Mouse (Mus musculus): ENCODE data around the gene Gcnt2. TPM values are rescaled to one million over a fixed set of nuclear protein-coding genes. Genes with fewer than 3 reads are reported as not detected.
"Not testable (repeated sequence)": the region's sequence is repeated elsewhere in the genome, so short reads cannot be mapped to it uniquely, and the experiment has no call there.

The Gcnt2 gene
- polyA plus RNA-seq, 1 experiment from 2014 or later, result 2.1 TPM

- Histone ChIP-seq H3K27ac (no peak overlapping the region), H3K9ac (no peak overlapping the region), H3K4me2 (replicated peaks) (no peak overlapping the region), H3K4me3 (no peak overlapping the region), H3K27me3 (no peaks in the 10 kb centered on the region; the same call in 1 of the 2 replicates), H3K4me1 (peaks cover 14% of the 10 kb centered on the region), H3K9me3 (0 out of 2 replicates have a peak, but pooled peaks cover 4% of the 10 kb centered on the region), H3K36me3 (no peaks in the 10 kb centered on the region)
- WGBS, result 82% methylated on average over 4 of the region's 4 CpGs
- ATAC-seq (ENCODE audit: low FRiP score, low read depth), result no peak
Measured at GRCm38 (mm10) chr13:40877589-40877988, 18.0 kb downstream of the Gcnt2 start.

DNA sequence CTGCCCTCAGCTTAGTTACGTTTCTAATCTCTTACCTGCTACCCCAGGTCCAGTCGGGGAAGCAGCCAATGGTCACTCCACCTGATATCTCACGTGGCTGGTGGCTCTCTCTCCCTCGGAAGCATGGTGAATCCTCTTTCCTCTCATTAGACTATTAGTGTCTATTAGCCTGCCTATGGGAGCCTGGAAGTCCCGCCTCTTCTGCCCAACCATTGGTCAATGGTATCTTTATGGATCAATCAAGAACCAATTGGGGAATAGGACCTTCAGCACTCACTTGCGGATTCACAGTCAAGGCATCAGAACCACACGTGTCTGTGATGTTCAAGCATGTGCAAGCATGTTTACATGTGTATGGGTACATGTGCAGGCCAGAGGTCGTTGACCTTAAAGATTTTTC, 21.0 kb downstream of the Gcnt2 start:
- Histone ChIP-seq H3K4me1 (peaks cover 5% of the 10 kb centered on the region), H3K9ac (no peak overlapping the region), H3K36me3 (no peaks in the 10 kb centered on the region), H3K27ac (no peak overlapping the region), H3K9me3 (no peaks in the 10 kb centered on the region), H3K4me2 (replicated peaks) (no peak overlapping the region), H3K4me3 (no peak overlapping the region), H3K27me3 (no peaks in the 10 kb centered on the region; the same call in 1 of the 2 replicates)
- ATAC-seq (ENCODE audit: low FRiP score, low read depth), result no peak
- 81% methylated on average over 8 of the region's 8 CpGs for WGBS

- peaks cover under 1% of the 10 kb centered on the region; the same call in 1 of the 2 replicates for H3K27me3 ChIP-seq
- H3K4me2 ChIP-seq (replicated peaks), result no peak overlapping the region
- H3K4me3 ChIP-seq, result no peak overlapping the region
- 91% methylated on average over 5 of the region's 5 CpGs for WGBS
- no peak overlapping the region for H3K27ac ChIP-seq
- peaks cover 5% of the 10 kb centered on the region for H3K4me1 ChIP-seq
- no peaks in the 10 kb centered on the region for H3K9me3 ChIP-seq
- H3K9ac ChIP-seq, result no peak overlapping the region
- H3K36me3 ChIP-seq, result no peaks in the 10 kb centered on the region
- no peak for ATAC-seq (ENCODE audit: low FRiP score, low read depth)
Measured at GRCm38 (mm10) chr13:40882606-40883005, 23.1 kb downstream of the Gcnt2 start.

- WGBS, result 72% methylated on average over 9 of the region's 9 CpGs
- Histone ChIP-seq H3K9me3 (no peaks in the 10 kb centered on the region), H3K36me3 (no peaks in the 10 kb centered on the region), H3K27me3 (0 out of 2 replicates have a peak, but pooled peaks cover 4% of the 10 kb centered on the region), H3K27ac (no peak overlapping the region), H3K9ac (no peak overlapping the region), H3K4me2 (replicated peaks) (no peak overlapping the region), H3K4me3 (no peak overlapping the region), H3K4me1 (peaks cover 5% of the 10 kb centered on the region)
- ATAC-seq (ENCODE audit: low FRiP score, low read depth), result no peak
Measured at GRCm38 (mm10) chr13:40883903-40884302, 24.3 kb downstream of the Gcnt2 start.

- no peak overlapping the region for H3K4me2 ChIP-seq (replicated peaks)
- WGBS, result 55% methylated on average over 5 of the region's 5 CpGs
- ATAC-seq (ENCODE audit: low FRiP score, low read depth), result no peak
Measured at GRCm38 (mm10) chr13:40884878-40885277, 25.3 kb downstream of the Gcnt2 start.

DNA sequence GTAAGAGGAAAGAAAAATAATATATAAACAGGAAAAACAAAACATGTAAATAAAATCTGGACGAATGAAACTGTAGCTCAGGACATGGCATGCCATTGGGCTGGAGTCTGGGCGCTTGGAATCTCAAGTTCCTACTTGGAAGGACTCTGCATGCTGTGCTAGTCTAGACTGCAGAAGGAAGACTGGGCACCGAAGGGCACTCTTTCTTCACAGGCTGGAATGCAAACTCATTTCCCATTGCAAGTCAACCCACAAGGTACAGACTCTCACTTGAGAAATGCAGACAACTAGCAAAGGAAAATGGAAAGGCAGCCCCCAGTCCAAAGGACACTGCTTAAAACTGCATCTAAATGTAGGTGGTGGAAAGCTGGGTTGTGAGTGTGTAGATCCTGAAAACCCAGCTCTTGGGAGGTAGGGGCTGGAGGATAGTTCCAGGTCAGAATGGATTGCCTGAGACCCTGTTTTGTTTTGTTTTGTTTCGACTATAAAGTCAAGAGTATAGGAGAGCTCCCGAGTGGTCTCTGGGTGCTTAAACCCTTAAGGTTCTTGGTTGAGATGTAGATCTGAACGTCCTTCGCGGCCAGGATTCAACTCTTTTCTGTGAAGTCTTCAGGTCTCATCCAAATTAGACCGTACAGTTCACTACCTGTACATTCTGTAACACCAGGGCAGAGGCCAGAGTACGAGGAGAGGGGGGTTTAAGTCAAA, 26.5 kb downstream of the Gcnt2 start:
- no peaks in the 10 kb centered on the region for H3K9me3 ChIP-seq
- H3K4me3 ChIP-seq, result peak overlapping the region; percentile 43
- no peak overlapping the region for H3K27ac ChIP-seq
- no peaks in the 10 kb centered on the region for H3K36me3 ChIP-seq
- H3K9ac ChIP-seq, result no peak overlapping the region; the same call in 1 of the 2 replicates
- peak overlapping the region; percentile 70 for H3K4me2 ChIP-seq (replicated peaks)
- 44% methylated on average over 10 of the region's 10 CpGs for WGBS
- ATAC-seq (ENCODE audit: low FRiP score, low read depth), result no peak
- peaks cover 12% of the 10 kb centered on the region for H3K4me1 ChIP-seq
- H3K27me3 ChIP-seq, result 0 out of 2 replicates have a peak, but pooled peaks cover 4% of the 10 kb centered on the region

More at GRCm38 (mm10) chr13:40884878-40885277, 25.3 kb downstream of the Gcnt2 start:
- H3K4me3 ChIP-seq, result no peak overlapping the region
- peaks cover 5% of the 10 kb centered on the region for H3K4me1 ChIP-seq
- H3K9ac ChIP-seq, result no peak overlapping the region
- H3K27ac ChIP-seq, result no peak overlapping the region
- H3K9me3 ChIP-seq, result no peaks in the 10 kb centered on the region
- 0 out of 2 replicates have a peak, but pooled peaks cover 4% of the 10 kb centered on the region for H3K27me3 ChIP-seq
- H3K36me3 ChIP-seq, result no peaks in the 10 kb centered on the region

DNA sequence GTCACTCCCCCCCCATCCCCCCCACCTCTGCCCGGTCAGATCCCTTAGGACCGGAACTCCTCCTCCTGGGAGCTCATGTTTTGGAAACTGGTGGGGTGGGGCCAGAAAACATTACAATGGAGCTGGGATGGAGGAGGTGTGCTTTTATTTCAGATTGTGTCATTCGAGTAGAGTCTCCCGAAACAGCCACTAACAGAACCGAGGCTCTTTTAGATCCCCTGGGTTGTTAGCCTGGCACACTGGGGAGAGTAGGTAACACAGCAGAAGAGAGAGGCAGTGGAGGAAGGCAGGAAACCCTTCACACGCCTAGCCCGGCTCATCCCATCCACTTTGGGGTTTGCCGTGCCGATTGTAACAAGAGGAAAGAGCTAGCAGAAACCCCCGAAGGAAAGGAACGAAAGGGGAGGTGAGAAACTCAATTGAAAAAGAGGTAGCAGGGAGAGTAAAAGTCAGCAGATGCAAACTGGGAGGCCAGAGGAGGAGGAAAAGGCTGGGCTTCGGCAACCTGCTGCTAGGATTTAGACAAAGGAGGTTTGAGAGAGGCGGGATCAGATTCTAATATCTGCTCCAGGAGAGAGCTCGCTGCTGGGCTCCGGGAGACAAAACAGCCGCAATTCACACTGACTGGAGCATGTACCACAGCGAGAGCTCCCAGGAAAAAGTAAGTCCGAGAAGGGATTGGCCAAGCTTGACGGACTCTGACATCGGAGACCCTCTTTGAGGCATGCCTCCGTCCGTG, 27.3 kb downstream of the Gcnt2 start:
- peak; percentile 38; the same call in 1 of the 2 replicates for ATAC-seq (ENCODE audit: low FRiP score, low read depth)
- Histone ChIP-seq H3K4me1 (peaks cover 12% of the 10 kb centered on the region), H3K9me3 (no peaks in the 10 kb centered on the region), H3K27ac (peak overlapping the region; percentile 28; the same call in 1 of the 2 replicates), H3K4me3 (peak overlapping the region; percentile 43), H3K4me2 (replicated peaks) (peak overlapping the region; percentile 70), H3K36me3 (no peaks in the 10 kb centered on the region), H3K27me3 (0 out of 2 replicates have a peak, but pooled peaks cover 4% of the 10 kb centered on the region), H3K9ac (peak overlapping the region; percentile 63)
- WGBS, result 1% methylated on average over 22 of the region's 22 CpGs

DNA sequence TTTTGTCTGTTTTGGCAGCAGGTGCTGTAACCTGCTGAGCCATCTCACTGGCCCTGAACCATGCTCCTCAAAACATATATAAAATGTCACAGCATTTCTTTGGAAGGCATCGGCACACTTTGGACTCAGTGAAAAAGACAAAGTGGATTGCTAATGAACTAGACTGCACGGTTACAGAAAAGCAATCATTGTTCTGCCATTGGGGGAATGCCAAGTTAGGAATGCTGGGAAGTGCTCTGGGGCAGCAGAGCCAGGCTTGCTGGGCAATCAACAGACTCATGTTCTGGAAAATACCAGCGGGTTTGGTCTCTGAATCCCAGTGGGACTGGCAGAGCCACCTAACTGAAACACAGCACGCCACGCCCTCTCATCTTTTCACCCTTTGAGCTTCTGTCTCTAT, 31.0 kb downstream of the Gcnt2 start:
- no peak overlapping the region for H3K4me2 ChIP-seq (replicated peaks)
- no peak overlapping the region for H3K9ac ChIP-seq
- 0 out of 2 replicates have a peak, but pooled peaks cover 4% of the 10 kb centered on the region for H3K27me3 ChIP-seq
- 76% methylated on average over 5 of the region's 5 CpGs for WGBS
- ATAC-seq (ENCODE audit: low FRiP score, low read depth), result no peak
- H3K4me3 ChIP-seq, result no peak overlapping the region
- no peaks in the 10 kb centered on the region for H3K9me3 ChIP-seq
- H3K27ac ChIP-seq, result no peak overlapping the region
- no peaks in the 10 kb centered on the region for H3K36me3 ChIP-seq
- H3K4me1 ChIP-seq, result peaks cover 12% of the 10 kb centered on the region

- H3K27ac ChIP-seq; H3K9ac ChIP-seq; H3K4me2 ChIP-seq (replicated peaks); H3K27me3 ChIP-seq; H3K4me3 ChIP-seq; H3K36me3 ChIP-seq; ATAC-seq (ENCODE audit: low FRiP score, low read depth); H3K9me3 ChIP-seq: not testable (repeated sequence)
- peaks cover 11% of the 10 kb centered on the region for H3K4me1 ChIP-seq
- 94% methylated on average over 1 of the region's 1 CpGs for WGBS
Measured at GRCm38 (mm10) chr13:40891369-40891768, 31.8 kb downstream of the Gcnt2 start.

GRCm38 (mm10) chr13:40892043-40892442, 32.5 kb downstream of the Gcnt2 start:
- peaks cover 7% of the 10 kb centered on the region for H3K4me1 ChIP-seq
- H3K27me3 ChIP-seq, result 0 out of 2 replicates have a peak, but pooled peaks cover 4% of the 10 kb centered on the region
- H3K27ac ChIP-seq, result no peak overlapping the region
- H3K9ac ChIP-seq, result no peak overlapping the region
- WGBS, result 79% methylated on average over 7 of the region's 7 CpGs
- H3K4me3 ChIP-seq, result no peak overlapping the region
- H3K36me3 ChIP-seq, result no peaks in the 10 kb centered on the region
- no peak overlapping the region for H3K4me2 ChIP-seq (replicated peaks)
- no peak for ATAC-seq (ENCODE audit: low FRiP score, low read depth)
- H3K9me3 ChIP-seq, result no peaks in the 10 kb centered on the region

DNA sequence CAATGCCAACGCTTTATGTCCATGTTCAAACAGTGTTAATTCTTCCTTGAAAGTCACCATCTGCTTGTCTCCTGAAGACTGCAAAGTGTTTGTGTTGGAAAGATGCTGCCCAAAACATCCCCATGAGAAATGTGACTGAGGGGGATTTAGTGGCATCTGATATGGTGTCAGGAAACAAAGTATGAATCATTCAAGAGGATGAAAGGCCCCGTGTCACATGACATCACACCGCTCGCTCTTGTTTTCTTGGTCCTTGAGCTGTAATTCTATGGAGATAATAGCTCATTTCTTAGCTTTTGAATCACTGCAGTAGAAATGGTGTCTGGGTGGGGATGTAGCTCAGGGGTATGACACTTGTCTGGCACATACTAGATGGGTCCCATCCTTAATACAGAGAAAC, 33.0 kb downstream of the Gcnt2 start:
- H3K27me3 ChIP-seq, result 0 out of 2 replicates have a peak, but pooled peaks cover 4% of the 10 kb centered on the region
- no peaks in the 10 kb centered on the region for H3K36me3 ChIP-seq
- 79% methylated on average over 4 of the region's 4 CpGs for WGBS
- no peaks in the 10 kb centered on the region for H3K9me3 ChIP-seq
- H3K4me3 ChIP-seq, result no peak overlapping the region
- no peak overlapping the region for H3K9ac ChIP-seq
- H3K4me1 ChIP-seq, result peaks cover 7% of the 10 kb centered on the region; the same call in 1 of the 2 replicates
- H3K4me2 ChIP-seq (replicated peaks), result no peak overlapping the region
- ATAC-seq (ENCODE audit: low FRiP score, low read depth), result no peak
- H3K27ac ChIP-seq, result no peak overlapping the region

GRCm38 (mm10) chr13:40893573-40893972, 34.0 kb downstream of the Gcnt2 start:
- 73% methylated on average over 3 of the region's 3 CpGs for WGBS
- no peak for ATAC-seq (ENCODE audit: low FRiP score, low read depth)
- Histone ChIP-seq H3K9me3 (no peaks in the 10 kb centered on the region), H3K36me3 (no peaks in the 10 kb centered on the region), H3K27me3 (no peaks in the 10 kb centered on the region), H3K9ac (no peak overlapping the region), H3K4me2 (replicated peaks) (no peak overlapping the region), H3K27ac (no peak overlapping the region), H3K4me3 (no peak overlapping the region), H3K4me1 (peaks cover 7% of the 10 kb centered on the region; the same call in 1 of the 2 replicates)

Data from limb, embryonic 13.5 days (tissue).